Mouse (Mus musculus) heart, embryonic 12.5 days (tissue): ENCODE data around the gene Birc2. TPM values are rescaled to one million over a fixed set of nuclear protein-coding genes. Genes with fewer than 3 reads are reported as not detected.
A peak's percentile ranks its signal among the peaks of the same experiment; 100 is the strongest.

Experiments
- ATAC-seq: fragments of 200-750 bp; cut with Nextera tagmentation; 2 replicates; pipeline ENCODE4 v1.8.0; 2017; ENCODE audit warnings: moderate TSS enrichment, moderate library complexity; ENCODE audit not compliant: insufficient number of reproducible peaks, low FRiP score
- H3K27ac ChIP-seq: fragments of 300-500 bp; sonication (generic); 2 replicates; pipeline ENCODE4 v1.5.1; 2016; ENCODE audit warnings: mild to moderate bottlenecking, moderate library complexity; ENCODE audit not compliant: poor library complexity, severe bottlenecking
- H3K27me3 ChIP-seq: fragments of 300-500 bp; sonication (generic); replicated peaks from 2 replicates; pipeline ENCODE4 v1.6.1; 2016; ENCODE audit warnings: mild to moderate bottlenecking, moderate library complexity
- H3K36me3 ChIP-seq: fragments of 300-500 bp; sonication (generic); 2 replicates; pipeline ENCODE4 v1.6.1; 2016; ENCODE audit warnings: mild to moderate bottlenecking, moderate library complexity
- H3K4me1 ChIP-seq: fragments of 300-500 bp; sonication (generic); replicated peaks from 2 replicates; pipeline ENCODE4 v1.6.1; 2016; ENCODE audit warnings: mild to moderate bottlenecking
- H3K4me2 ChIP-seq: fragments of 300-500 bp; sonication (generic); 2 replicates; pipeline ENCODE4 v1.6.1; 2016; ENCODE audit warnings: mild to moderate bottlenecking, moderate library complexity
- H3K4me3 ChIP-seq: fragments of 300-500 bp; sonication (generic); 2 replicates; pipeline ENCODE4 v1.5.1; 2016; ENCODE audit warnings: mild to moderate bottlenecking
- H3K9ac ChIP-seq: fragments of 300-500 bp; sonication (generic); 2 replicates; pipeline ENCODE4 v1.6.1; 2016; ENCODE audit warnings: mild to moderate bottlenecking, moderate library complexity
- H3K9me3 ChIP-seq: fragments of 300-500 bp; sonication (generic); replicated peaks from 2 replicates; pipeline ENCODE4 v1.6.1; 2016; ENCODE audit warnings: mild to moderate bottlenecking, moderate library complexity
- WGBS: fragments of 180-500 bp; shearing (Covaris S2); methylation state at CpG from one replicate; pipeline ENCODE4 v1.1.7; 2016; 5-methylcytosine and 5-hydroxymethylcytosine counted together
- polyA plus RNA-seq: library from polyadenylated mRNA; unstranded; fragments of >200 nt; fragmentation: Nextera tagmentation; extraction: Ambion mirVana; gene quantifications from 2 replicates; pipeline ENCODE4 v1.2.1, GENCODE M21; 2016

The Birc2 gene
- 26.0 and 28.2 TPM in 2 replicates for polyA plus RNA-seq

GRCm38 (mm10) chr9:7836905-7837805 lies at the start of gene Birc2:
Birc2 (minus strand) TSS chr9:7837064.
- peaks cover 14% of the 10 kb centered on the region for H3K36me3 ChIP-seq
- H3K27ac ChIP-seq, result peak within 1 kb of the TSS; percentile 100
- peak within 1 kb of the TSS; percentile 80 for H3K4me3 ChIP-seq
- peaks cover 17% of the 10 kb centered on the region for H3K4me1 ChIP-seq
- H3K9me3 ChIP-seq, result no peaks in the 10 kb centered on the region
- no peaks in the 10 kb centered on the region for H3K27me3 ChIP-seq
- H3K9ac ChIP-seq, result peak within 1 kb of the TSS; percentile 93
- H3K4me2 ChIP-seq, result peak within 1 kb of the TSS; percentile 69
- peak; percentile 98 for ATAC-seq
- WGBS, result under 1% methylated on average over 68 of the region's 68 CpGs

- no peaks in the 10 kb centered on the region for H3K27me3 ChIP-seq
These were observed 47.5 kb upstream of the Birc2 start for GRCm38 (mm10) chr9:7884346-7884745.

GRCm38 (mm10) chr9:7882304-7882865 lies 45.5 kb upstream of the Birc2 start:
- no peak overlapping the region for H3K9ac ChIP-seq
- H3K9me3 ChIP-seq, result peaks cover 18% of the 10 kb centered on the region
- no peaks in the 10 kb centered on the region for H3K4me1 ChIP-seq
- H3K4me2 ChIP-seq, result no peak overlapping the region
- ATAC-seq, result no peak
- H3K27ac ChIP-seq, result no peak overlapping the region
- 95% methylated on average over 1 of the region's 1 CpGs for WGBS
- no peaks in the 10 kb centered on the region for H3K27me3 ChIP-seq
- no peak overlapping the region for H3K4me3 ChIP-seq
- no peaks in the 10 kb centered on the region for H3K36me3 ChIP-seq

More at GRCm38 (mm10) chr9:7884346-7884745, 47.5 kb upstream of the Birc2 start:
- H3K9ac ChIP-seq, result no peak overlapping the region
- H3K27ac ChIP-seq, result no peak overlapping the region
- ATAC-seq, result no peak
- H3K9me3 ChIP-seq, result peaks cover 18% of the 10 kb centered on the region
- H3K4me2 ChIP-seq, result no peak overlapping the region
- no peaks in the 10 kb centered on the region for H3K36me3 ChIP-seq
- WGBS, result 83% methylated on average over 3 of the region's 3 CpGs
- H3K4me3 ChIP-seq, result no peak overlapping the region
- no peaks in the 10 kb centered on the region for H3K4me1 ChIP-seq

GRCm38 (mm10) chr9:7873511-7874211 lies 36.8 kb upstream of the Birc2 start:
- Histone ChIP-seq H3K36me3 (no peaks in the 10 kb centered on the region), H3K9me3 (no peaks in the 10 kb centered on the region), H3K9ac (no peak overlapping the region), H3K27me3 (no peaks in the 10 kb centered on the region), H3K27ac (no peak overlapping the region), H3K4me2 (peak overlapping the region; percentile 94; the same call in 1 of the 2 replicates), H3K4me1 (no peaks in the 10 kb centered on the region), H3K4me3 (no peak overlapping the region)
- 90% methylated on average over 8 of the region's 8 CpGs for WGBS
- ATAC-seq, result no peak

GRCm38 (mm10) chr9:7872775-7873439 lies 36.0 kb upstream of the Birc2 start, which contains the start of gene Birc3:
Birc3 (minus strand) TSS chr9:7873186.
- Histone ChIP-seq H3K27me3 (no peaks in the 10 kb centered on the region), H3K27ac (peak within 1 kb of the TSS; percentile 65), H3K9ac (peak within 1 kb of the TSS; percentile 86), H3K4me2 (peak within 1 kb of the TSS; percentile 94), H3K9me3 (no peaks in the 10 kb centered on the region), H3K36me3 (no peaks in the 10 kb centered on the region), H3K4me1 (0 out of 2 replicates have a peak, but pooled peaks cover 2% of the 10 kb centered on the region), H3K4me3 (peak within 1 kb of the TSS; percentile 76)
- 5% methylated on average over 26 of the region's 26 CpGs for WGBS
- peak; percentile 94 for ATAC-seq

GRCm38 (mm10) chr9:7872044-7872774 lies 35.3 kb upstream of the Birc2 start:
- peak; percentile 51; the same call in 1 of the 2 replicates for ATAC-seq
- Histone ChIP-seq H3K9me3 (no peaks in the 10 kb centered on the region), H3K4me2 (peak overlapping the region; percentile 94), H3K9ac (peak overlapping the region; percentile 86), H3K4me3 (peak overlapping the region; percentile 76), H3K27ac (peak overlapping the region; percentile 65), H3K4me1 (0 out of 2 replicates have a peak, but pooled peaks cover 4% of the 10 kb centered on the region), H3K36me3 (peaks cover 6% of the 10 kb centered on the region; the same call in 1 of the 2 replicates), H3K27me3 (no peaks in the 10 kb centered on the region)
- WGBS, result 16% methylated on average over 23 of the region's 23 CpGs

- ATAC-seq, result no peak
- no peak overlapping the region for H3K9ac ChIP-seq
- 0 out of 2 replicates have a peak, but pooled peaks cover 4% of the 10 kb centered on the region for H3K4me1 ChIP-seq
- WGBS, result 61% methylated on average over 4 of the region's 4 CpGs
- no peaks in the 10 kb centered on the region for H3K27me3 ChIP-seq
- peak overlapping the region; percentile 94; the same call in 1 of the 2 replicates for H3K4me2 ChIP-seq
- H3K36me3 ChIP-seq, result peaks cover 8% of the 10 kb centered on the region; the same call in 1 of the 2 replicates
- no peak overlapping the region for H3K4me3 ChIP-seq
- H3K9me3 ChIP-seq, result no peaks in the 10 kb centered on the region; the same call in 1 of the 2 replicates
- H3K27ac ChIP-seq, result no peak overlapping the region
These were observed 34.6 kb upstream of the Birc2 start for GRCm38 (mm10) chr9:7871316-7872043.

- WGBS, result 89% methylated on average over 10 of the region's 10 CpGs
- no peak for ATAC-seq
- Histone ChIP-seq H3K4me3 (no peak overlapping the region), H3K9me3 (no peaks in the 10 kb centered on the region; the same call in 1 of the 2 replicates), H3K36me3 (peaks cover 8% of the 10 kb centered on the region; the same call in 1 of the 2 replicates), H3K27me3 (no peaks in the 10 kb centered on the region), H3K9ac (no peak overlapping the region), H3K4me1 (0 out of 2 replicates have a peak, but pooled peaks cover 4% of the 10 kb centered on the region), H3K27ac (no peak overlapping the region), H3K4me2 (no peak overlapping the region)
These were observed 33.9 kb upstream of the Birc2 start for GRCm38 (mm10) chr9:7870556-7871315.
